Mouse (Mus musculus) cerebellum, adult 2 months (tissue): ENCODE measurements around the gene Gucy2g. TPM values are rescaled to one million over a fixed set of nuclear protein-coding genes. Genes with fewer than 3 reads are reported as not detected.

Experiments used
- DNase-seq, 2 experiments: peaks; one replicate each; pipeline ENCODE4 v3.0.0; 2021
- H3K27ac ChIP-seq: fragments of 200-500 bp; 2 replicates; pipeline ENCODE4 v1.5.1; 2012; ENCODE audit warnings: low read length, control low read depth, inconsistent platforms; ENCODE audit not compliant: insufficient read depth
- H3K27me3 ChIP-seq: fragments of 200-500 bp; 2 replicates; pipeline ENCODE4 v1.6.1; 2012; ENCODE audit warnings: inconsistent platforms, mild to moderate bottlenecking, low read length, moderate library complexity; ENCODE audit not compliant: control insufficient read depth, insufficient read depth
- H3K4me1 ChIP-seq: fragments of 200-500 bp; 2 replicates; pipeline ENCODE4 v1.6.1; 2011; ENCODE audit warnings: low read length; ENCODE audit not compliant: control insufficient read depth, insufficient read depth
- H3K4me3 ChIP-seq: fragments of 200-500 bp; replicated peaks from 2 replicates; pipeline ENCODE3; 2011; ENCODE audit warnings: mild to moderate bottlenecking, low read depth, low read length, control low read depth; ENCODE audit not compliant: insufficient read depth
- CTCF ChIP-seq: fragments of 200-500 bp; IDR thresholded peaks from 2 replicates; pipeline ENCODE4 v1.5.1; 2011; ENCODE audit warnings: low read depth, mild to moderate bottlenecking, control low read depth, low read length, moderate library complexity, borderline replicate concordance; ENCODE audit not compliant: insufficient read depth
- POLR2A ChIP-seq: fragments of 200-500 bp; IDR thresholded peaks from 2 replicates; pipeline ENCODE4 v1.6.1; 2011; ENCODE audit warnings: low read length, control low read depth, borderline replicate concordance; ENCODE audit not compliant: insufficient read depth
- WGBS: fragments of 180-500 bp; shearing (Covaris S2); methylation state at CpG from one replicate; pipeline ENCODE4 v1.1.7; 2018; 5-methylcytosine and 5-hydroxymethylcytosine counted together
- polyA plus RNA-seq: library from polyadenylated mRNA; depleted of rRNA; stranded (reverse); fragments of >200 nt; gene quantifications from 2 replicates; pipeline ENCODE4 v1.2.3, GENCODE M21; 2012

The Gucy2g gene
- polyA plus RNA-seq, 1 experiment, result 0.10 TPM

- TF ChIP-seq CTCF (no peak), POLR2A (no peak)
- Histone ChIP-seq H3K4me3 (no peak overlapping the region), H3K27ac (no peak overlapping the region), H3K27me3 (no peaks in the 10 kb centered on the region), H3K4me1 (no peaks in the 10 kb centered on the region)
- 68% methylated on average over 4 of the region's 4 CpGs for WGBS
- DNase-seq, result no peak
These were observed 32.4 kb downstream of the Gucy2g start for GRCm38 (mm10) chr19:55208654-55209053.

GRCm38 (mm10) chr19:55207746-55208538 is 33.1 kb downstream of the Gucy2g start:
- WGBS, result 48% methylated on average over 25 of the region's 25 CpGs
- no peak for DNase-seq
- no peak overlapping the region for H3K27ac ChIP-seq

GRCm38 (mm10) chr19:55207205-55207604 is 33.8 kb downstream of the Gucy2g start:
- Histone ChIP-seq H3K4me3 (no peak overlapping the region), H3K4me1 (no peaks in the 10 kb centered on the region), H3K27ac (no peak overlapping the region), H3K27me3 (no peaks in the 10 kb centered on the region)
- 60% methylated on average over 6 of the region's 6 CpGs for WGBS
- TF ChIP-seq CTCF (no peak), POLR2A (no peak)
- no peak for DNase-seq

More at GRCm38 (mm10) chr19:55207746-55208538, 33.1 kb downstream of the Gucy2g start:
- H3K4me1 ChIP-seq, result no peaks in the 10 kb centered on the region
- no peaks in the 10 kb centered on the region for H3K27me3 ChIP-seq
- TF ChIP-seq POLR2A (no peak), CTCF (no peak)
- H3K4me3 ChIP-seq, result no peak overlapping the region

DNA sequence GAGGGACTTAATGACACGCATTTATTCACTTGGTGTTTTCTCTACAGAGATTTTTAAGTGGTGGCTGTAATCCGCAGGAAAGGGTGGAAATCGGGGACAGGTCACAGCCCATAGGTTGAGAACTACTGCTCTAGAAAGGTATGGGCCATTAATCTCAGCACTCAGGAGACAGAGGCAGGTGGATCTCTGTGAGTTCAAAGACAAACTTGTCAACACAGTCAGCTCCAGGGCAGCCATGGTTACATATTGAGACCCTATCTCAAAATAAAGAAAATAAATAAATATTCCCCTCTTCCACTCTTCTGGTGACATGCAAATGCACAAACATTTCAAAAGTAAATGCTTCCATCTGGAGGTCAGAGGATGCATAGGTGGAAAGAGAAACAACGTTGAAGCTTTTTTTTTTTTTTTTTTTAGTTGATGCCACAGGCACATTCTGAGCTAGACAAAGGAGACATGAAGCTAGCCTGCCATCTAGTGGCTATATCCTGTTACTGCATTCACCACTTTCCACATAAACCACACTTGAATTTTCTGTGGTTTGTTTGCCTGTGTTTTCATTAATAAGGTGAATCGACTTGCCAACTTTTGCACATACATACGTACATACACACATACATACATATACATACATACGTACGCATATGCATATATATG is 34.4 kb downstream of the Gucy2g start:
- 36% methylated on average over 8 of the region's 8 CpGs for WGBS
- H3K27ac ChIP-seq, result no peak overlapping the region
- DNase-seq, result peak in 1 of 2 experiments; percentile 40
- no peaks in the 10 kb centered on the region for H3K27me3 ChIP-seq
- no peak overlapping the region for H3K4me3 ChIP-seq
- no peak for TF ChIP-seq POLR2A
- peak; percentile 33; the same call in 1 of the 2 replicates for TF ChIP-seq CTCF
- H3K4me1 ChIP-seq, result no peaks in the 10 kb centered on the region

GRCm38 (mm10) chr19:55198303-55198702 is 42.7 kb downstream of the Gucy2g start:
- no peak for TF ChIP-seq POLR2A
- peak; percentile 46; the same call in 1 of the 2 replicates for TF ChIP-seq CTCF
- Histone ChIP-seq H3K4me3 (no peak overlapping the region), H3K4me1 (0 out of 2 replicates have a peak, but pooled peaks cover 5% of the 10 kb centered on the region), H3K27ac (no peak overlapping the region), H3K27me3 (no peaks in the 10 kb centered on the region)
- DNase-seq, result peak; percentile 18 to 27
- 35% methylated on average over 5 of the region's 5 CpGs for WGBS

DNA sequence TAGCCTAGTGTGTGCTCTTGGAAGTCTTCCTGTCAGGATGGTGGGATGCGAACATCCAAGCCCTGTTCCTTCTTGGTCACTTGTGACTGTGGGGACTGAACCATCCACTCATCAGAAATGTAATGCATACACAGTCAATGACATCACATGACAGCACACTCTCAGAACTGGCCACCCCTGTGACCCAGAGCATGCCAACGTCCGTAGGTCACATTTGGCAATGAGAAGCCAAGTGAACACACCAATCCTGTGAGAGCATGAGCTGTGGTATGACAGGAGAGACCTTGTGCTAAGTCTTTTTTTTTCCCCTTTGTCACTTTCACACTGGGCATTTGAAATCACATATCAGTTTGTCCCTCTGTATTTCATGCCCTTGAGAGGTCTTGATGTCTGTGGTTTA is 45.5 kb downstream of the Gucy2g start:
- WGBS, result 74% methylated on average over 3 of the region's 3 CpGs
- H3K4me1 ChIP-seq, result 0 out of 2 replicates have a peak, but pooled peaks cover 5% of the 10 kb centered on the region
- no peak overlapping the region for H3K4me3 ChIP-seq
- TF ChIP-seq CTCF (no peak), POLR2A (no peak)
- DNase-seq, result no peak
- H3K27me3 ChIP-seq, result no peaks in the 10 kb centered on the region
- no peak overlapping the region for H3K27ac ChIP-seq

DNA sequence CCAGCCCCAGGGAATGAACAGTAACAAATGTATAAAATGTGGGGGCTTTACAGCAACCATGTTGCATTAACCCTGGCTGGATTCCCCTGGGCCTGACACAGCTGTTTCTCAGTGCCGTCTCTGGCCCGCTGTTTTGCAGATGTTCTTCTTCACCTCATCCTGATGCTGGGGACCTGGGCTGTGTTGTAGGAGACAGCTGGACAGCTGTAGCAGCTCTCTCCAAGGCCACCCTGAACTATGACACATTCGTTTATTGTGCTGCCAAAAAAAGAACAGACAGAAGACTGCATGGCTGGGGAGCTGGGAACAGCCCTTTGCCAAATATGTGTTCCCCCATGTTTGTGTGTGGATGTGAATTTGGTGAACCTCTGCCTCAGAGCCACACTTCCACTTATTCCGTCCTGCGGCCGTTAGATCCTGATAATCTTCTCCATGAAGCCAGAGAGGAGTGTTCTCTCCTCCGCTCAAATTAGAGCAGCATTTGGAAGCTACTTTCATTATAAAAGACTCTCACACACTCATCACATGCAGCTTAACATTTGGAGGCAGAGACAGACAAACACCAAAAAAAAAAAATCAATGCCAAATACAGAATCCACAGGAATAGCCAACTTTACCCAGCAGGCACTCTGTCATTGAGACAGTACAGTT is 46.4 kb downstream of the Gucy2g start:
- TF ChIP-seq CTCF, result no peak
- no peak for TF ChIP-seq POLR2A

More for the DNA sequence above, 46.4 kb downstream of the Gucy2g start:
- WGBS, result 62% methylated on average over 7 of the region's 7 CpGs
- no peak overlapping the region for H3K27ac ChIP-seq
- DNase-seq, result no peak
- 0 out of 2 replicates have a peak, but pooled peaks cover 5% of the 10 kb centered on the region for H3K4me1 ChIP-seq
- H3K27me3 ChIP-seq, result no peaks in the 10 kb centered on the region
- no peak overlapping the region for H3K4me3 ChIP-seq
